Mouse (Mus musculus) layer of hippocampus, postnatal 14 days (tissue): Measurements from ENCODE around the gene Nid1. TPM values are rescaled to one million over a fixed set of nuclear protein-coding genes. Genes with fewer than 3 reads are reported as not detected.
A peak's percentile ranks its signal among the peaks of the same experiment; 100 is the strongest.
"Not testable (repeated sequence)": the region's sequence is repeated elsewhere in the genome, so short reads cannot be mapped to it uniquely, and the experiment has no call there.

Experiments
- DNase-seq, 2 experiments: peaks; one replicate each; pipeline ENCODE4 v3.0.0; 2021 to 2022; ENCODE audit warnings: low spot score in 2 of 2, mixed read lengths in 1 of 2
- total RNA-seq, 2 experiments: library from RNA; stranded (reverse); gene quantifications; 2 replicates each; pipeline ENCODE4 v1.2.3; 2021

The Nid1 gene
- total RNA-seq, 2 experiments from 2014 or later = 21.2 to 22.8 TPM

GRCm38 (mm10) chr13:13538585-13539300 lies 101.4 kb downstream of the Nid1 start:
- DNase-seq = no peak

GRCm38 (mm10) chr13:13543073-13543472 lies 105.7 kb downstream of the Nid1 start:
- not testable (repeated sequence) for DNase-seq

GRCm38 (mm10) chr13:13546792-13547191 lies 109.4 kb downstream of the Nid1 start:
- DNase-seq = peak; percentile 46 to 84

- DNase-seq = no peak
Observed at GRCm38 (mm10) chr13:13547889-13548288, 110.5 kb downstream of the Nid1 start.

- DNase-seq = no peak
Observed at GRCm38 (mm10) chr13:13548431-13549190, 111.3 kb downstream of the Nid1 start.

GRCm38 (mm10) chr13:13549687-13550660 lies 112.6 kb downstream of the Nid1 start:
- no peak for DNase-seq

- DNase-seq = no peak
Observed at GRCm38 (mm10) chr13:13552020-13552419, 114.7 kb downstream of the Nid1 start.

GRCm38 (mm10) chr13:13553660-13554059 lies 116.3 kb downstream of the Nid1 start:
- no peak for DNase-seq

- no peak for DNase-seq
Observed at GRCm38 (mm10) chr13:13555196-13555595, 117.8 kb downstream of the Nid1 start.

- no peak for DNase-seq
Observed at GRCm38 (mm10) chr13:13557001-13557743, 119.8 kb downstream of the Nid1 start.

- DNase-seq = no peak
Observed at GRCm38 (mm10) chr13:13558251-13558650, 120.9 kb downstream of the Nid1 start.

GRCm38 (mm10) chr13:13558900-13559299 lies 121.5 kb downstream of the Nid1 start:
- no peak for DNase-seq

Other genes starting within 250 kb of the Nid1 start
- 10 to 100 TPM; 22.8 to 23.7 TPM for gene Gpr137b, start 43.5 kb upstream of the Nid1 start, total RNA-seq
- 10 to 100 TPM; 60.7 to 67.4 TPM for gene Lyst, start 152.8 kb downstream of the Nid1 start, total RNA-seq